Mouse (Mus musculus): Measurements from ENCODE around the gene Rnf223. TPM values are rescaled to one million over a fixed set of nuclear protein-coding genes. Genes with fewer than 3 reads are reported as not detected.

Rnf223 gene
- total RNA-seq (2021): 1 to 10 TPM in 1 of 2 experiments, under 1 TPM in 1; 0.84 to 1.1 TPM

DNA sequence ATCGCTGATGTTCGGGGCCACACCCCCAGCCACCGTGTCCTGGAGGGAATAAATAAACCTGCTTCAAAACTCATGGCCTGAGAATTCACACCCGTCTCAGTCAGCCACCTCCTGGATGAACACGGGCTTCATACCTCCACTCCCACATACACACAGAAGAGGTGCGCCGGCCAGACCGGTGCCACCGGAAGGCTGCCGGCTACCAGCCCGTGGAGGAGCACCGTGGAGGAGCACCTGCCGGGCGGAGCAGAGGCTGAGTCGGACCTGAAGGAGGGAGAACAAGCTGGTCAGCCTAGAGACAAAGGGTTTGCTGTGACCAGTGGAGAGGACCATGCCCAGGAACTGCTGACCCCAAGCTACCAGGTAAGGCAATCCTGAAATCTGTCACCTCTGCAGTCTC, at the start of gene Rnf223:
Gene Rnf223 (plus strand): TSS at position 78 of the 400 bp plus-strand sequence.
- no peak for DNase-seq (ENCODE audit: low spot score in 2 of 2)
- intact Hi-C loops (cut with DNase I): no loop called here

DNA sequence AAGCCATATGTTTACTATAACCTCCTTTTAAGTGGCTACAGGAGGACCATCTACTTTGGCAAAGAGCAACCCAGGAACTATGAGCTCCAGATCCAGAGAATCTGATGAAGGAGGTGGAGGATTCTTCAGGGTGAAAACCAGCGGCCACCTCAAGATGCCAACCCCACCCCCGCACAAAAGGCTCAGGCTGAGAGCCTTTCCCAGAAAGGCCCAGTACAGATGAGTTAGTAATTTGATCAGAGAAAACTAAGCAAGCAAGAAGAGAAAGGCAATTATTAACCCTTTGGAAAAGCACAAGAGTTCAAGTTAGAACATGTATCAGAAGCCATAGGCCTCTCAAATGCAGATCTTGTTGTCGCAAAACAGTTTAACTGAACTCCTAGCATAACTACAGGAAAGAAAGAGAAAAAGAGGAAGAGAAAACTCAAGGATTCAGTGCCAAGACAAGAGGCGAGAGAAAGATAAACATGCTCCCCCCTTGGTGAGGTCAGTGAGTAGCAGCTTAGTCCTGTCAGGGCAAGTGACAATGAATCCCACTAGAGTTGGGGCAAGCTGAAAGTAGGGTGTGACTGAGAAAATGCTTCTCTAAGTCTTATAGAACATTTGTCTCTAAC, 47.6 kb upstream of the Rnf223 start:
- intact Hi-C loops (cut with DNase I): no loop called here

DNA sequence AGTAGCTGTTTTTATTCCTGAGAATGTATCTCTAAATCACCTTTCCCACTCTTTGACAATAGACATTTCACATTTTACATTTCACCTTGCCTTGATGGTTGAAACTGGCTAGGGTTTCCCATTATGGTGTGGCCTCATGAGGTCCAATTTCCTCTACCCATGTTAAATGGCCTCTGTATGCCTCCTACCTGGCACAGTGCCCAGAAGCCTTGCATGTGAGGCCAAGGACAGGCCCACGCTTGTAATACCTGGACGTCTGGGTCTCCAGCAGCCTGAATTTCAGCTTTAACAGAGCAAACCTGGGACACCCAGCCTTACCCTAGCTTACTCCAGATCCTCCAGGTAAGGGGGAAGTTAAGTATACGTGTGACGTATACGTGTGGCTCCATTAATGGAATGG, 47.0 kb upstream of the Rnf223 start:
- intact Hi-C loops (cut with DNase I): no loop called here

More for the DNA sequence above, 47.6 kb upstream of the Rnf223 start:
- DNase-seq (ENCODE audit: low spot score in 2 of 2): no peak

DNA sequence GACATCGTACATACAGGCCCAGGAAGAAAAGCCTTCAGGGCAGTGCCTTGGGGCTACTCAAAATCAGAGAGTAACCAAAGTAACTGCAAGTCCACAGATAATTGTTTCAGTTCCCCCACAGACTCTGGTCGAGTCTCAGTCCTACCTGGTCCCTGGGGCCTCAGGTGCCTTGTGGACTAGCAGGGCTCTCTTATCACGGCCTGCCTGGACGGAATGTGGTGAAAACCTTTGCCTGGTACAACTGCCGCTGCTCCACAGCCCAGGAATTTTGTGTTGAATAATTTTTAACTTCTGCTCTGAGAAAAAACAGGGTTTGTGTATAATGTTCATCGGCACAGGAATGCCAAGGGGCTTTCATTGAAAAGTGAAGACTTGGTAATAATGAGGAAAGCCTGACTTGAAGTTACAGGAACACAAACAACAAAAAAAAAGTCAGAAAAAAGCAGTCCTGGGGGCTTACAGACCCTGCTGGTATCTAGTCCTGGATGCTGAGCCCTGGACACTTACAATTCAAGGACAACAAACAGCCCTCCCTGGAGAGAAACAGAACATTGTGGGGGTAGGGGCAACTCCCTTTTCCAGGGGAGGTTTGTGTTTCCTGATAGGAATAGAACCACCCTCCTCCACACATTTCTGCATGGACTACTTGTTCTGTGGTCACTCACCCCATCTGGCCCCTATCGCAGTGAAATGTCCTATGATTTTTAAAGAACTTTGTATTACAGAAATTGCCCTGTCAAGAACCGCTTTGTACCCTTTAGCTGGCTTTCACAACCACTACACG, 46.0 kb upstream of the Rnf223 start:
- no peak for DNase-seq (ENCODE audit: low spot score in 2 of 2)
- intact Hi-C loops (cut with DNase I): no loop called here

More for the DNA sequence above, 47.0 kb upstream of the Rnf223 start:
- no peak for DNase-seq (ENCODE audit: low spot score in 2 of 2)

DNA sequence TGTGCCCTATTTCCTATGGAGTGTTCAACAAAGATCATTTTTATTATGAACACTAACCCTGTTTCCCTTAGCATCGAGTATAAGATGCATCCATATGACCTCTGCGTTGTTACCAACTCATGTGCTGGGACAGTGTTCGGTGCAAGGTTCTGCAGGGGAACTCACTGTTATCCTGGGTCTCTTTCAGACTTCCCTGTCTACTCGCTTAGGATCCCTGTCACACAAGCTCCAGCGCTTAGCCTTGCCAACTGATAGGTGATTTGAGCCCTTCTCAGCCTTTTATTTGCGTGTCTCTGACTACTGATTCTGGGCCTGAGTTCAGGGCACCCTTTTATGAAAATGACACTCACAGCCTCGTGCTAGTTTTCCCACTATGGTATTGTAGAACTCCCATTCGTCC, 45.1 kb upstream of the Rnf223 start:
- DNase-seq (ENCODE audit: low spot score in 2 of 2): no peak
- intact Hi-C loops (cut with DNase I): no loop called here

DNA sequence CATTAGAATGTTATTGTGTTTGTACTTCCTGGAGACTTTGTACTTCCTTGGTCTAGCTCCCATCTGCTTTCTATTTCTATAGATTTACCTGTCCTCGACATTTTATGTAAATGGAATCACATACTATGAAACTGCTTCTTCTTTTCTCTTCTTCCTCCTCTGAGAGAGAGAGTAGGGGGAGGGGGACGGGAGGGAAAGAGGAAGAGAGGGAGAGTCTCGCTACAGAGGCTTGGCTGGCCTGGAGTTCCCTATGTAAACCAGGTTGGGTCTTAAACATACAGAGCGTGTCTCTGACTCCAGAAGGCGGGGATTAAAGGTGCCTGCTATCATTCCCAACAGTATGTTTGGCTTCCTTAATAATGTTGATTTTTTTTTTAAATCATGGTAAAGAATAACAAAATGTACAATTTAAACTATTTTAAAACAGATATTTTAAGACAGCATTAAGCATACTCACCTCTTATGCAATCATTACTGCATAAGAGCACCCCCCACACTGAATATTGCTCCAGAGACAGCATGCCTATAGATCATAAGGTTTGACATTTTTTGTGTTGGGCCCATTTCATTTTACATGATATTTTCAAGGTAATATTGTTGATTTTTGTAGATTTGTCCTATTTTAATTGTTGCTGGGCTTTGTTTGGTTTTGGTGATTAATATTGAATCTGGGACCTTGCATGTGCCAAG, 42.8 kb upstream of the Rnf223 start:
- no peak for DNase-seq (ENCODE audit: low spot score in 2 of 2)
- intact Hi-C loops (cut with DNase I): no loop called here

DNA sequence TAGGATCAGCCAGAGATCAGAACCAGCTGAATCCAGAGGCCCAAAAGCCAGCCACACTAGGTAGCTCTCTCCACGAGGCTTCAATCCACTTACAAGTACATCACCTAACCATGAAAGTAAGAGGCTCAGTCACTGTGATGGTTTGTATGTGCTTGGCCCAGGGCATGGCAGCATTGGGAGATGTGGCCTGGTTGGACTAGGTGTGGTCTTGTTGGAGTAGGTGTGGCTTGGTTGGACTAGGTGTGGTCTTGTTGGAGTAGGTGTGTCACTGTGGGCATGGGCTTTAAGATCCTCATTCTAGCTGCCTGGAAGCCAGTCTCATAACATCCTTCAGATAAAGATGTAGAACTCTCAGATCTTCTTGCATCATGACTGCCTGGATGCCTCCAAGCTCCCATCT, 39.1 kb upstream of the Rnf223 start:
- intact Hi-C loops (cut with DNase I): no loop called here
- DNase-seq (ENCODE audit: low spot score in 2 of 2): no peak

DNA sequence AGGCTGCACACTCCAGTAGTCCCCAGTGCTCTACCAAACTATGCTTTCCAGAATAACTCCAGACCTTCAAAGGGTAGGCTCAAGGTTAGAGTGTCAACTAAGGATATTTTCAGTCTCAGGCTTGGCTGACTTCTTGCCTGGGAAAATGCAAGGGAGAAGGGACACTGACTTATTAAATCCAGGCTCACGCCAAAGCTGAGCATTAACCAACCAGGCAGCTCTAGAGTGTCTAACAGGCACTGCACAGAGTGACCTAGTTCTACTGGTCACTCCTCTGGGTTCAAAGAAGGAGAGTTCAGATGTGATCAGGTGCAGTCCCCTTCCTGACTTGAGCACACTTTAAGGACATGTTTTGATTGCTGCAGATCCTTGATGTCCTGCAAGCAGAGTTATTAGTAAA, 37.5 kb upstream of the Rnf223 start:
- DNase-seq (ENCODE audit: low spot score in 2 of 2): no peak

DNA sequence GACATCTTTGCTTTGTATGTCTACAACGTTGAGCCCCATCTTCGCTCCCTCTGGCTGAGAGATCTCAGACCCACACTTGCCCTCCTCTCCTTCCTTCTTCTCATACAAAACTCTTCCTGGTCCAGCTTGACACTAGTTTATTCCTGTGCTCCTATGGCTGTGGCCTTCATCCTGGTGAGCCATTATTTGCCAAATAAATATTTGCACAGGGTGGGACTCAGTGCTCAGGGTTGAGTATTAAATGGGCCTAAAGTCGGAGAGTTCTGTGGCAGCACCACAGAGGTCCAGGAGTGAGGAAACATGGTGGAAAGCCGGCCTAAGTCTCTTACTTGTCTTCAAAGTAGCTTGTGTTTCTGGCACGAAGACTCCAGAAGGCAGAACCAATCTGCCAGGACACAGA, 36.6 kb upstream of the Rnf223 start:
- intact Hi-C loops (cut with DNase I): no loop called here

More for the DNA sequence above, 37.5 kb upstream of the Rnf223 start:
- intact Hi-C loops (cut with DNase I): no loop called here

DNA sequence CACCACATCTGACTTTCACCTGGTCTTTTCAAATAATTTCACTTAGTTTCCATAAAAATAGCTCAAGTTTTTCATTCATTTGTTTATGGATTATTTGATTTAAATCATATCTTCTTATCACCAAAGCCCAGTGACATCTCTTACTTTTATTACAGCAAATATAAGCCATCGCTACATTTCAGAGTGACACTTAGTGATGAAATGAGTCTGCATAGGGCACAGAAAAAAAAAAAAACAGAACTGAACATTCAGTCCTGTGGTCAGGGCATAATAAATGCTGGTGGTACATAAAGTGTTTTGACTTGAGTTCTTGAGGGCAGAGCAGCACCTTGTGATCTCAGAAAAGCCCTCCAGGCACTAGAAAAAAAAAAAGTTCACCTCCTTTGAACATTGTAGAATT, 34.1 kb upstream of the Rnf223 start:
- intact Hi-C loops (cut with DNase I): loop anchor here (5.0 kb wide), 1 partner anchor 64 kb away; no protein-coding TSS in a partner anchor
- DNase-seq (ENCODE audit: low spot score in 2 of 2): no peak

More for the DNA sequence above, 36.6 kb upstream of the Rnf223 start:
- DNase-seq (ENCODE audit: low spot score in 2 of 2): no peak

DNA sequence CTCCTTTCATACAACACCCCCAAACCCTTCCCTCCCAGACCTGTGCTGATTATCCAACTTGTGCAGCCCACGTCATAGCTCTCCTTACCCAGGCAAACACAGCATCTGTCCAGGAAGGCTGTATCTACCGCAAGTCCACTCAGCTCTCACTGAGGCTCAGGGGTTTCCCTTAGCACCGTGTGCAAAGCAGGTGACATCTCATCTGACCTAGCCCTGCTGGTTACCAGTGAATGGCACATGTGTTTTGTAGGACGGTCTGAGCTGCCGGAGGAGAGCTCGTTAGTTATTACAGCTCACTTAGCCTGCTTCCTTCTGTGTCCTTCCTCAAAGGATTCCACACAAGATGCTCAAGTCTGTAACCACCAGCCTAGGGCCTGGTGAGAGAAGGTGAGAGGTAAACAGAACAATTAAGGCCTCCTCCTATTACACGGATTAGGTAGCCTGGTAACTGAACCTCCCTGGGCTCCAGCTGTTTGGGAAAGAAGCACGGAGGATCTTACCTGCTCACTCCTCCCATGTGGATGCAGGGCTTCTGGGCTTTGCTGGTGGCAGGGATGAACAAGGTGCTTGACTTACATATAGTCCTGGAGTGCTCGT, 32.4 kb upstream of the Rnf223 start:
- intact Hi-C loops (cut with DNase I): loop anchor here (5.0 kb wide), 1 partner anchor 66 kb away; no protein-coding TSS in a partner anchor
- DNase-seq (ENCODE audit: low spot score in 2 of 2): no peak

DNA sequence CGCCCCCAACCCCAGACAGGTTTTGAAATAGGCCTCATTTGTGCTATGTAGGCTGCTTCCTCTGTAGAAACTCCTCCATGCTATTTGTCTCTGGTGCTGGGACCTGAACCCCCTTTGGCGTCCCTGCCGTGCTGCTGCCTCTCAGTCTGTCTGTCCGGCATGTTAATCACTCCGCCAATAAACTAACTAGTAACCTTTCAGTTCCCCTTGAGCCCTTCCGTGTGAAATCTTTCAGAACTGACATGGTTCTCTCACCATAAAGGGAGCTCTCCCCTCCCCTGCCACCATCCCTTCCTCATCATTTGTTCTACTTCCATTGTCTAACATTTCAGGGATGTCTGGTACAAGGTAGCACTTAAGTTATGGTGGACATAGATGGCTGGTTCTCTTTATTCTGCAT, 30.9 kb upstream of the Rnf223 start:
- intact Hi-C loops (cut with DNase I): loop anchor here (5.0 kb wide), 1 partner anchor 67 kb away; no protein-coding TSS in a partner anchor
- DNase-seq (ENCODE audit: low spot score in 2 of 2): no peak

DNA sequence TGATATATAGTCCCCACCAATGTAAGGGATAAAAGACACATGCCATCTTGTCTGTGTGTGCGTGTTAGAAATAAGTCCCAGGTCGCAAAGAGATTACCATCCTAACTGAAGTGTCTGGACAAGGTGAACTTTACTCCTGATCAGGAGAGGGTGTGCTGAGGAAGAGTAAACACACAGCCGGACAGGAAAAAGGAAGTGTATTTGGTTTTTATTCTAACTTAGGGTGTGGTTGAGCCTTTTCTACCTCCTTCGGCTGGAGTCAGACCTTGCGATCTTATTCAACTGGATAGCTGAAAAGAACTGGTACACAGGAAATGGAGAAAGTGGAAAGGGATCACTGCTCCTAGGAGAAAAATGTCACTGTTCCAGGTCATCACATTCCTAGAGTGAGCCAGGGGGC, 29.8 kb upstream of the Rnf223 start:
- intact Hi-C loops (cut with DNase I): loop anchor here (5.0 to 10.0 kb wide), 2 partner anchors 106 to 138 kb away; partner anchors contain the start of genes B3galt6, C1qtnf12 and Sdf4
- no peak for DNase-seq (ENCODE audit: low spot score in 2 of 2)

DNA sequence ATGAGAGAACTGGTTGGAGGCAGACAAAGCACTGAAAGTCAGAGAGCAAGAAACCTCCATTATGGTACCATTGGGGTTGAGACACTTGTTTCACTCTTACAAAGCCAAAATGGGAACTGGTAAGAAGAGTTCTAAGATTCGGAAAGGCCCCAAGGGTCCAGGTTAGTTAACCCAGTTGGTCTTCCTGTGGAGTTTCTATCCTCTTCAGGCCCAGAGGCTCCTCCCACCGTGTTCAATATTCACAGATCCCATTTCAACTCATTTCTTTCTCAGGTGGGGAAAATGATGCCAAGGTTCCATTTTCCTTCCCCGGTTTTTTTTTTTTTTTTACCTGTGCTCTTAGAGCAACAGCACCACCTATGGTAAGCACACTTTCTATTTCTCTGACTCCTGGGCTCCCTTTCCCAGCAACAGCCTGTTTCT, 28.8 kb upstream of the Rnf223 start:
- DNase-seq (ENCODE audit: low spot score in 2 of 2): no peak
- intact Hi-C loops (cut with DNase I): loop anchor here (5.0 to 10.0 kb wide), 2 partner anchors 107 to 139 kb away; partner anchors contain the start of genes B3galt6, C1qtnf12 and Sdf4

DNA sequence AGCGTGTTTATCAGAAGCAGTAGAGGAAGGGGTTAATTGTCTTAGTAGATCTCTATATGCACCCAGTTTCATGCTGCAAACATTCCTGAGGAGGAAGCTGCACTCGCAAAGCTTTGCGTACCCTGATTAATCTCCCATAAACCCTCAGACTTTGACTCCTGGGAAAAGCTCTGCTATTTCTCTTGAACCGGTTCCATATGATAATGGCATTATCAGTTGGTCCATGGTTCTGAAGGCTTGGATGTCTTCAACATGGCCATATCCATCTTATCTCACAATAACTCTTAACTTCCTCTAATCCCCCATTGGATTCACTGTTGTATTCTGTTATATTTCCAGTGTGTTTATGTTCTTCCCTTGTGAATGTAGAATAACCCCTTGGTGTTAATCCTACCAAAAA, 27.0 kb upstream of the Rnf223 start:
- intact Hi-C loops (cut with DNase I): loop anchor here (5.0 to 10.0 kb wide), 2 partner anchors 109 to 141 kb away; partner anchors contain the start of genes B3galt6, C1qtnf12 and Sdf4
- DNase-seq (ENCODE audit: low spot score in 2 of 2): no peak

DNA sequence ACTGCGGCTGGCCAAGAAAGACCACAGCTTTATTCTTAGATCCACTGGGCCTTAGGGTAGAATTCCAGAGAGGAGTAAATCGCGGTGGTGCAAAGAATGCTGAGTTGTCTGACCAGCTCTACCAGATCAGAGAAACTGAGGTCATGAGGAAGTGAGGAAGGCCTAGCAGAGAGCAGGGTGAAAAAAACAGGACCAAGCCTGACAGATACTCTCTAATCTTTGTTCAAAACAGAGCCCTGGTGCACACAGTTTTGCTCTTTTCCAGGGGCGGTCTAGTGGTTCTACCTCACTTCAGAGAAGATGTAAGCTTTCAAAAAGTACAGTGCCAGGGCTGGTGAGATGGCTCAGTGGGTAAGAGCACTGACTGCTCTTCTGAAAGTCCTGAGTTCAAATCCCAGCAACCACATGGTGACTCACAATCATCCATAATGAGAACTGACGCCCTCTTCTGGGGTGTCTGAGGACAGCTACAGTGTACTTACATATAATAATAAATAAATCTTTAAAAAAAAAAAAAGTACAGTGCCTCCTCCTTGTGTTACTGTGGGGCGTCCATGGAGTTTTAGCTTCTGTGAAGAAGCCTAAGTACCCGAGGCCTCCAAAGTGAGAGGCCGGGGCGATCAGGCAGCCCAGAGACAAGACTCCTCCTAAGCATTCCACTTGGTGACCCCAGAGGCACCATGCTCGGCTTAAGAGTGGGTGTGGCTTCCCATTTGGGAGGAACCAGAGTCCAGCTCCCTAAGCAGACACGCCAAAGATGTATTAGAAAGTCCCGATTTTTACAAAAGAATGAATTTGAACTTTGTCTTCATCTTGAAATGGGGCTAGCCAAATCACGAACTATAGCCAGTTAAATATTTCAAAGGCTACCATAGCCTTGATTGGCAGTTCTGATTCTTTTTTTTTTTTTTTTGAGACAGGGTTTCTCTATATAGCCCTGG, 21.4 kb upstream of the Rnf223 start:
- DNase-seq (ENCODE audit: low spot score in 2 of 2): no peak

DNA sequence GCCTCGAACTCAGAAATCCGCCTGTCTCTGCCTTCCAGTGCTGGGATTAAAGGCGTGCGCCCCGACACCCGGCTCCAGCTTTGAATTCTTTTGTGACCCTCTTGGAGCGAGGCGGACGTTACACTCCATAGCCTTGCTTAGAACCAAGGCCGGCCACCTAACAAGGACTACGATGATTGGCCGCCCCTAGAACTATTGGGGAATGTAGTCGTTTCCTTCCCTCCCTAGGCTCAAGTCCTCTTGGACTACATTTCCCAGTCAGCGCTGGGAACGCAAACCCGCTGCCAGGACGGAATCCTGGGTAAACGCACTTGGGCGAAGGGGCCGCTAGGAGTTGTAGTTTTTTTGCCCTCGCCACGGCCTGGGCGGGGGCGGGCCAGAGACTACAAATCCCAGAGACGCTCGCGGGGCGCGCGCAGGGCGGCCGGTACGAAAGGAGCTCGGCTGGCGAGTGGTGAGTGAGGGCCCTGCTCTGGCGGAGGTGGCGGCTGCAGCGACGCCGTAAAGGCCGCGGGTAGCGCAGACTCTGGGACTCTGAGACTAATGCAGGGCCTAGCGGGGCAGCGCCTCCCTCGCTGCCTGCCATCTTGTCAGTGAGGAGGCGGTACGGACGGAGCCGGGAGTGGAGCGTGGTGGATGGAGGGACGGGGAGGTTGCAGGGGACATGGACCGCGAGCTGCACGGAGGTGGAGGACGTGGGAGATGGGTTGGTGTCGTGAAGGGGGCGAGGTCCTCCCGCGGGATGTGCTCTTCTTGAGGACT, 20.6 kb upstream of the Rnf223 start, which contains the start of gene 9430015G10Rik:
Gene 9430015G10Rik (plus strand): TSS at position 413 of the 762 bp plus-strand sequence.
- DNase-seq (ENCODE audit: low spot score in 2 of 2): peak; percentile 98 to 99
- intact Hi-C loops (cut with DNase I): loop anchor here (10.0 kb wide), 1 partner anchor 115 kb away; the partner anchor contains the start of genes B3galt6 and Sdf4

More for the DNA sequence above, 21.4 kb upstream of the Rnf223 start:
- intact Hi-C loops (cut with DNase I): loop anchor here (10.0 kb wide), 1 partner anchor 114 kb away; the partner anchor contains the start of genes B3galt6 and Sdf4

DNA sequence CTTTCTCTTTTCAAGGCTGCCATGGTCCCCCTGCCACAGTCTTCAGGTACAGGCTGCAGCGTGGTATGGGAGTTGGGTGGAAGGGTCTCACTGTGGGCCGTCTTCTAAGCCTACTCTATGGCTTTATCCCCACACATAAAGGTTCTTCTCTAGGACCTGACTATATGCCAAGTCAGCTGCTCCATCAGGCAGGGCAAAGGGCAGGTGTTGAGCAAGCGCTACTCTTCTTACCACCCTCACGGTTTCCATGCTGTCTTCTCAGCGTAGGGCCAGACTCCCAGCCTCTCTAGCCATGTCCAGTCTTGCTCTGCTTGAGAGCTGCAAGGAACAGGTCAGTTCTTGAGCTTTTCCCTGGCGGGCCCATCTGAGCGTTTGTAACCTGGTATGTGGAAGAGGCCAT, 6.2 kb upstream of the Rnf223 start:
- DNase-seq (ENCODE audit: low spot score in 2 of 2): no peak
- intact Hi-C loops (cut with DNase I): no loop called here
